Mouse (Mus musculus): ENCODE measurements around the gene Cacna1a. TPM values are rescaled to one million over a fixed set of nuclear protein-coding genes. Genes with fewer than 3 reads are reported as not detected.

The Cacna1a gene
- polyA plus RNA-seq (2012; rRNA removed) = 104 and 227 TPM in 2 replicates

DNA sequence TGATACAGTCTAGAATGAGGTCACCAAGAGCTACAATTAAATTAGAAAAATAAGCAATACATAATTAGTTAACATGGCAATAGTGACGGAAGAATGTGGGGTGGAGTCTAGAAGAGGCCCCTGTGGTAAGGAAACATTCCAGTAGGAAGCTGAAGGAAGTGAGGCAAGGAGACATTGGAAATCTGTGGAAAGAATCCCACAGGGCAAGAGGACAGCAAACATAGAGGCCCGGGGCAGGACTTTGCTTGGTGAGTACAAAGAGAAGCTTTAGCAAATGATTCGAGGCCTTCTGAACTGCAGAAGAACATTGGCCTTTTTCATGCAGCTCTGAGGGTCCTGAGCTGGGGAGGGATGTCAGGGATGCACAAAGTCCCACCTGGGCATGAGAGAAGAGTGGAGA, at the start of gene Cacna1a:
Cacna1a (plus strand) TSS at position 166 of the 400 bp plus-strand sequence.

GRCm38 (mm10) chr8:84662581-84663065, 274.4 kb downstream of the Cacna1a start, which contains the start of gene Ier2:
Gene Ier2, minus strand, starts transcription at chr8:84662852.

GRCm38 (mm10) chr8:84686191-84687002, 298.2 kb downstream of the Cacna1a start, which contains the start of gene Trmt1:
Gene Trmt1, plus strand, starts transcription at chr8:84686307.

DNA sequence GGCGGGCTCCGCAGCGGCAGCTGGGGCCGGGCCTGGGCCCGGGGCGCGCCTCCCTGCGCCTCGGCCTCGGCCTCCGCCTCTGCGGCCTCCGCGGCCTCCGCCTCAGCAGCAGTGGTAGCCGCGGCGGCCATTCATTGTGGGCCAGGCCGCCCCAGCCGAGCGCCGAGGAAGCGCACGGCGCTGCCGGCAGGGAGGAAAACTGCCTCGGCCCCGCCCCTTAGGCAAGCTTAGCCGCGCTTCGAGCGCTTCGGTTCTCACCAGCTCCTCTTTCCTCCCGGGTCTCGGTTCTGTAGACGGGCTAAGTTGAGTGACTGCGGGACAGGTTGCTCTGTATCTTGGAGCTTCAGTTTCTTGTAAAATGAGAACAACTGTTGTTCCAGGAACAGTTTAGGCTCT, 299.5 kb downstream of the Cacna1a start, which contains the start of gene Nacc1:
Nacc1 (minus strand) TSS at position 158 of the 396 bp plus-strand sequence.

Other genes starting within 250 kb of the Cacna1a start
- 44.9 and 46.5 TPM in 2 replicates for gene Cc2d1a, start 240.5 kb upstream of the Cacna1a start, polyA plus RNA-seq (2012; rRNA removed)
- gene 4930432K21Rik, start 240.4 kb upstream of the Cacna1a start, polyA plus RNA-seq (2012; rRNA removed) = 4.2 and 5.2 TPM in 2 replicates
- 2.2 and 4.2 TPM in 2 replicates for gene Nanos3, start 203.2 kb upstream of the Cacna1a start, polyA plus RNA-seq (2012; rRNA removed)
- 36.1 and 37.1 TPM in 2 replicates for gene Zswim4, start 151.4 kb upstream of the Cacna1a start, polyA plus RNA-seq (2012; rRNA removed)
- 60.5 and 85.9 TPM in 2 replicates for gene D8Ertd738e, start 138.7 kb upstream of the Cacna1a start, polyA plus RNA-seq (2012; rRNA removed)
- gene Mri1, start 131.1 kb upstream of the Cacna1a start, polyA plus RNA-seq (2012; rRNA removed) = 213 and 351 TPM in 2 replicates
- gene Ccdc130, start 118.1 kb upstream of the Cacna1a start, polyA plus RNA-seq (2012; rRNA removed) = 49.0 and 60.0 TPM in 2 replicates

Measured in ovary, adult 2 months (tissue).